Mouse (Mus musculus): ENCODE data around the gene Hsdl2.

The Hsdl2 gene

GRCm38 (mm10) chr4:59630122-59630521 is 48.8 kb downstream of the Hsdl2 start:
- TF ChIP-seq GATA4 (IDR thresholded peaks at IDR 0.05; ENCODE audit: insufficient replicate concordance, low read length) = no peak

GRCm38 (mm10) chr4:59634532-59634931 is 53.2 kb downstream of the Hsdl2 start:
- no peak for TF ChIP-seq GATA4 (IDR thresholded peaks at IDR 0.05; ENCODE audit: insufficient replicate concordance, low read length)

GRCm38 (mm10) chr4:59639163-59639562 is 57.8 kb downstream of the Hsdl2 start:
- peak; percentile 47; the same call in 1 of the 2 replicates for TF ChIP-seq GATA4 (IDR thresholded peaks at IDR 0.05; ENCODE audit: insufficient replicate concordance, low read length)

GRCm38 (mm10) chr4:59640720-59641119 is 59.4 kb downstream of the Hsdl2 start:
- no peak for TF ChIP-seq GATA4 (IDR thresholded peaks at IDR 0.05; ENCODE audit: insufficient replicate concordance, low read length)

GRCm38 (mm10) chr4:59642039-59642438 is 60.7 kb downstream of the Hsdl2 start:
- TF ChIP-seq GATA4 (IDR thresholded peaks at IDR 0.05; ENCODE audit: insufficient replicate concordance, low read length) = no peak

GRCm38 (mm10) chr4:59642657-59643056 is 61.3 kb downstream of the Hsdl2 start:
- no peak for TF ChIP-seq GATA4 (IDR thresholded peaks at IDR 0.05; ENCODE audit: insufficient replicate concordance, low read length)

- no peak for TF ChIP-seq GATA4 (IDR thresholded peaks at IDR 0.05; ENCODE audit: insufficient replicate concordance, low read length)
These were observed 63.1 kb downstream of the Hsdl2 start for GRCm38 (mm10) chr4:59644431-59644830.

GRCm38 (mm10) chr4:59644992-59645391 is 63.6 kb downstream of the Hsdl2 start:
- no peak for TF ChIP-seq GATA4 (IDR thresholded peaks at IDR 0.05; ENCODE audit: insufficient replicate concordance, low read length)

- no peak for TF ChIP-seq GATA4 (IDR thresholded peaks at IDR 0.05; ENCODE audit: insufficient replicate concordance, low read length)
These were observed 64.2 kb downstream of the Hsdl2 start for GRCm38 (mm10) chr4:59645610-59646009.

GRCm38 (mm10) chr4:59646020-59646696 is 64.8 kb downstream of the Hsdl2 start:
- TF ChIP-seq GATA4 (IDR thresholded peaks at IDR 0.05; ENCODE audit: insufficient replicate concordance, low read length) = no peak

GRCm38 (mm10) chr4:59649119-59649518 is 67.8 kb downstream of the Hsdl2 start:
- TF ChIP-seq GATA4 (IDR thresholded peaks at IDR 0.05; ENCODE audit: insufficient replicate concordance, low read length) = no peak

- TF ChIP-seq GATA4 (IDR thresholded peaks at IDR 0.05; ENCODE audit: insufficient replicate concordance, low read length) = no peak
These were observed 70.9 kb downstream of the Hsdl2 start for GRCm38 (mm10) chr4:59652166-59652681.

GRCm38 (mm10) chr4:59656061-59656642 is 74.8 kb downstream of the Hsdl2 start:
- TF ChIP-seq GATA4 (IDR thresholded peaks at IDR 0.05; ENCODE audit: insufficient replicate concordance, low read length) = no peak

GRCm38 (mm10) chr4:59662163-59662562 is 80.8 kb downstream of the Hsdl2 start:
- TF ChIP-seq GATA4 (IDR thresholded peaks at IDR 0.05; ENCODE audit: insufficient replicate concordance, low read length) = no peak

- no peak for TF ChIP-seq GATA4 (IDR thresholded peaks at IDR 0.05; ENCODE audit: insufficient replicate concordance, low read length)
These were observed 82.1 kb downstream of the Hsdl2 start for GRCm38 (mm10) chr4:59663451-59663850.

- TF ChIP-seq GATA4 (IDR thresholded peaks at IDR 0.05; ENCODE audit: insufficient replicate concordance, low read length) = no peak
These were observed 85.4 kb downstream of the Hsdl2 start for GRCm38 (mm10) chr4:59666550-59667317.
